Mouse (Mus musculus) induced T-regulatory cell, adult 2 months (primary cell): Measurements from ENCODE around the gene Neurl1a.

Experiments used
- DNase-seq: peaks from one replicate; pipeline ENCODE4 v3.0.0-alpha.2; 2012; ENCODE audit warnings: low read depth

Gene Neurl1a

DNA sequence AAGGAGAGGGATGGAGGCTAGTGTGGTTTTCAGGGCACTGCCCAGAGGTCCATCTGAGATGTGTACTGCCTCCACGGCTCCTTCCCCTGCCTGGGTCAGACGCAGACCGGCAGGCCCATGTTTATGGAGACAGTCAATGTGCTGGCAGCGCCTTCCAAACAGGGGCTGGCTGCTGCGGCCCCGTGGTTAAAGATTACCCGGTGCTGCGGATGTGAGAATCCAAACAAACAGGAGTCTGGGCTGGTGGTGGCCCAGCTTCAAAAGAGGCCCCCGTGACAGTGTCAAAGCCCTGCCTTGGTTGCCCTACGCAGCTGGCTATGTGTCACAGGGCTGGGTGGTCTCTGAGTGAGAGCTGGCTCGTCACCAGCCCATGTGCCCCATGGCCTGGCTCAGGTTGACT, 69.2 kb downstream of the Neurl1a start:
- no peak for DNase-seq

DNA sequence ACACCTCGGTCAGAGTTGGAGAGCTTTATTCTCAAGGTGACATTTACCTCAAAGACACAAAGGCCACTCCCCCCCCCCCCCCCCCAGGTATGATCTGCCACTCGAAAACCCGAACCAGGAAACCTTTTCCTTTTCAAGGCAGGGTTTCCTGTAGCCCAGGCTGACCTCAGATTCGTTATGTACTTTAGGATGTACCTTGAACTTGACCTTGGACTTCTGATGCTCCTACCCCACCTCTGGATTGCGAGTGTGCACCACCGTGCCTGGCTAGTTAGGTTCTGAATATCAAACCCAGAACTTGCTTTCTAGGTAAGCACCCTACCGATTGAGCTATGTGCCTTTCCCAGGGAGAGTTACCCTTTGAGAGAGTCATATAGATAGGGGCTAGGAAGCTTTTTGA, 69.7 kb downstream of the Neurl1a start:
- DNase-seq = no peak

DNA sequence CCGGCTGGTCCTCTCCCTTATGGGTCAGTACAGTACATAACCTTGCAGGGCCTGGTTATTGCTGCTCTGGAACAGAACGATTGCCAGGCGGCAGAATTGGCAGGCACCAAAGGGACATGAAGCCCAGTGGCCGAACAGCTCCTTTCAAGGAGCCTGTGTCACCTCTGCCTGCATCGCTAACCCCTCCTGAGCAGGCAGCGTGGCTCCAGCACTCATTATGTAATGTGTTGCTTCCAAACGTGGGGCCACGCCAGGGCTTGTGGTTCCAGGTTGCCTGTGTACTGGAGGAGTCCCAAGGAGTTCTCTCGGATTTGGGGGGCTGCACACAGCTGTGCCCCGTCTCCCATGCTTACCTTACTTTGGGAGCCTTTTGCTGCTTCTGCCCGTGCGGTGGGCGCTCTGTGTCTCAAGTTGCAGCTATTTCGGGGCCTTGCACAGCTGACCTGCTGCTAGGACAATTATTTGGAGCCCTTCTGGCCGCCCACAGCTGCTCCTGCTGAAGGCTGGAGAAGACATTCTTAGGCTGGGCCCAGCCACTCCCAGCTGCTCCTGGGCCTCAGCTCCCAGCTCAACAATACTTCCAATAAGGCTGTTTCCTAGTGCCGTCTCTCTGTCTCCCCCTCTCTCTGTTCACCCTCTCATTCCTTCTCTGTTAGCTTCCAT, 70.4 kb downstream of the Neurl1a start:
- DNase-seq = no peak

DNA sequence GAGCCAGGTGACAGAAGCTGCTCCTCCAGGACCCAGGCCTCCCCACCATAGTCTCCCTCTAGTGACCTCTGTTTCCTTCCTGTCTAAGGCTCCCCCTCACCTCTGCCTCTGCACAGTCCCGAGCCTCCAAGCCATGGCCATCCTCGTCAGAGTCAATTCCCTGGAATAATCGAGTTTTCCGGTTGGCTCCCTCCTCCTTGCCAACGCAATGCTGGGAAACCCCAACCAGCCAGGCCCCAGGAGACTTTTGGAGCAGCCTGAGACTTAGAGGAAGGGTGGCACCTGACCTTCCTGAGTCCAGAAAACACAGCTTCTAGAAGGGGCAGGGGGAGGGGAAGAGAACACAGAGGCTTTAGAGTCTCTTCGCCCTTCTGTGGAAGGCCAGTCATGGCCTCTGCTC, 72.3 kb downstream of the Neurl1a start:
- no peak for DNase-seq

DNA sequence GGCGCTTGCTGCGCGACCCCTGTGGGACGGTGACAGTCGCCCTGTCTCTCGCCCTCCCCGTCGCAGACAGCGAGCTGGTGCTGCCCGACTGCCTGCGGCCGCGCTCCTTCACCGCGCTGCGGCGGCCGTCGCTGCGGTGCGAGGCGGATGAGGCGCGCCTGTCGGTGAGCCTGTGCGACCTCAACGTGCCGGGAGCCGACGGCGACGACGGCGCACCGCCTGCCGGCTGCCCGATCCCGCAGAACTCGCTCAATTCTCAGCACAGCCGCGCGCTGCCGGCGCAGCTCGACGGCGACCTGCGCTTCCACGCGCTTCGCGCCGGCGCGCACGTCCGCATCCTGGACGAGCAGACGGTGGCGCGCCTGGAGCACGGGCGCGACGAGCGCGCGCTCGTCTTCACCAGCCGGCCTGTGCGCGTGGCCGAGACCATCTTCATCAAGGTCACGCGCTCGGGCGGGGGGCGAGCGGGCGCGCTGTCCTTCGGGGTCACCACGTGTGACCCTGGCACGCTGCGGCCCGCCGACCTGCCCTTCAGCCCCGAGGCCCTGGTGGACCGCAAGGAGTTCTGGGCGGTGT, 74.5 kb downstream of the Neurl1a start:
- DNase-seq = no peak

DNA sequence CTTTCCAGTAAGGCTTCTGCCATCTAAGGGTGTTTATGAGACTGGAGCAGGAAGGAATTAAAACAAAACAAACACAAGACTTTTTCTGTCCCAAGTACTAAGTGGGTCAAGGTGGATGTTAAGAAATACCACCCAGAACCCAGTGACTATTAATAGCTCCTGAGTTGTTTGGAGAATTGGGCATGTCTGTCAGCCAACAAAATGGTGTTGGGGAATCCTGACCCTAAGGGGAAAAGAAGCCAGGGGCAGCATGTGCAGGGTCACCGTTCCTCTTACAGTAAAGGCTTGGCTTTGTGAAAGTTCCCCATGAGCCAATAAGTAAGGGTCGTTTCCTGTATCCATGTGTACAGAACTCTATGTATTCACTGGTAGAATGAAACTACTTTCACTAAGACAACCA, 76.4 kb downstream of the Neurl1a start:
- DNase-seq = no peak

DNA sequence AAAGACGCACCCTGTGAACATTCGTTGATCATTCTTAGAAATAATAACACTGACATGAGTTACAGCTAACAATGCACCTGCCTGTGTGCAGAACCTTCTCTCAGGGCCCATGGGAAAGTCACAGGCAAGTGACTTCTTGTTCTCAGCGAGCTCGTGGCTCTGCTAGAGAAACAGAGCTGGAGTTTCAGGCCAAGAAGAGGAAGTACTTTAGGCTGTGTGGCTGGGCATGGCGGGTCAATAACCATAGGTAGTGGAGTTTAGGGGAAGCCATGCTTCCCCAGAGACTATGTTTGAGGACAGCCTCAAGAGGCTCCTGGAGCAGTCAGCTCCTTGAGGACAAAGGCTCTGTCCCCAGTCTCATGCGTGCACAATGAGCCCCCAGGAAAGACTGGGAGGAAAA, 77.3 kb downstream of the Neurl1a start:
- DNase-seq = no peak

DNA sequence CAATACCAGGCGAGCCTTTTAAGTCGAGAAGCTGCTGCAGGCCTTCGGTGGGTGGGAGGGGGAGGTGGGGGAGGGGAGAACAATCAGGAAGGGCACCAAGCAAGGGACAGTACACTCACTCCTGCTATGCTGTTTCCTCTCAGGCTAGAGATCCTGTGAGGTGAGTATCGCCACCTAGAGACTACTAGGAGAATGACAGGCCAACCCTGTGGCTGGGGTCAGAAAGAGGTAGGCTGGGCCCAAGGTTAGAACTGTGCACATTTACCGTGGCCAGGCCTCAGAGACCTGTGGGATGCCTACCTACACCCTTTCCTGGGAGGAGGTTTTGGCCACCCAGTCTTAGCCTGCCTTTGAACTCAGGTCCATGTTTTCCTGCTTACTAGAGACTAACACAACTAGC, 81.0 kb downstream of the Neurl1a start:
- DNase-seq = peak; percentile 48

DNA sequence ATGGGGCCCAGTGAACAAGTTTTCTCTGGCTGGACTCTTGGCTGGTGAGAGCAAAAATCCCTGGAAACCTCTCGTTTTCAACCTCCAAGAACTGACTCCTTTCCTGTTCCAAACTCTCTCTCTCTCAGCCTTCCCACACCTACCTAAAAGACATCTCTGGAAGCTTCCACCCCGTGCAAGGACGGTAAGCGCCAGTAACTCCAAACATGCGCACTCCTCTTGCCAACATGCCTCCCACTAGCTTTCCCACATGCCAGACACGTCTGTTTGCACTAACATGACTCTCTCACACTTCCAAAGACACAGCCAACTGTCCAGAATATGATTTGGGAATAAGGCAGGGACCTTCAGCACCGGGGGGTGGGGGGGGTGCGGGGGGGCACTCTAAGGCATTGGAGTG, 82.6 kb downstream of the Neurl1a start:
- no peak for DNase-seq

DNA sequence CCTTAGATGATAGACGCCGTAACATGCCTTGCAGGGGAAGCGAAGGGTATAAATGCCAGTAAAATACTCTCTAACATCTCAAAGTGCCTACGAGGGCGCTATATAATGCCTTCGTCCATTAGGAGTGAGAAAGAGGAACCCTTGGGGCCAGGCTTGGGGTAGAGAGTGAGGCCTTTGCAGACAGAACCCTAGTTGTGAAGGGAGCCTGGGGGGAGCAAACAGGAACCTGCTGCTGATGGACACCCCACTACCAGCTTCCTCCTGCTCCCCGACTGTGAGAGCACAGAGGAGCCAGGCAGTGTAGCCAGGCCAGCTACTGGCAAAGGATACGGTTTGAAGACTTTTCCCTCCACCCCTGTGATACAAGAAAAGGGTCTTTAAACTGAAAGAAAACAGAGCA, 85.0 kb downstream of the Neurl1a start:
- DNase-seq = no peak

DNA sequence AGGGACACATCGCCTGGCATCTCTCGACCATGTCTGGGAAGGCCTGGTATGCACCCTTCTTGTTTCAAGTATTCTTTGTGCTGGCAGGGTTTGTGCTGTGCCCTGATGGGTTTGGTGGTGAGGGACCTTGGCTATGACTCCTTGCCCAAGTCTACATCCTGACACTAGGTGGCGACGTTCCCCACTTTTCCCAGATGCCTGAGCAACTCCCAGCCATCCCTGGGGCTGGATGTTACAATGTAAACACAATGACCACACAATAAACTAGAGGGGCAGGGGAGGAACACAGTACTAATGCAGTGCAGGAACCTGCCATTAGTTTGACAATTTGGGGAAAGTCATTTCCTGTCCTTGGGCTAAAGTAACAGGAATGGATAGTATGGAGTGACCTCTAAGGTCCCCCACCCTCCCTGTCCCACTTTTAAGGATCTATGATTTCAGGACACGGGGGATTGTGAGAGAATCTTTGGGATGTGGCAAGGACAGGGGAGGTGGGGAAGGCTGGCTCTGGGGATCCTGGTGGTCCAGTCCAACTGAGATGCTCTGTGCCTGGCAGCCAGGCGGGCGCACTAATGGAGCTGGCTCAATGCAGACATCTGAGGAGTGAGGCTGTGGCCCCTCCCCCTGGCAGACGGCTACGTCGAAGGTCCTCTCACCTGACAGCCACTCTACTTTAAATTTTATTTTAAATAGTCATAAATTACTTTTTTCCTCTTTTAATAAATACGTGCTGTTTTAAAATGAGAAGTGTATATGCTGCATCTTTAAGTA, 85.9 kb downstream of the Neurl1a start:
- DNase-seq = peak; percentile 24

DNA sequence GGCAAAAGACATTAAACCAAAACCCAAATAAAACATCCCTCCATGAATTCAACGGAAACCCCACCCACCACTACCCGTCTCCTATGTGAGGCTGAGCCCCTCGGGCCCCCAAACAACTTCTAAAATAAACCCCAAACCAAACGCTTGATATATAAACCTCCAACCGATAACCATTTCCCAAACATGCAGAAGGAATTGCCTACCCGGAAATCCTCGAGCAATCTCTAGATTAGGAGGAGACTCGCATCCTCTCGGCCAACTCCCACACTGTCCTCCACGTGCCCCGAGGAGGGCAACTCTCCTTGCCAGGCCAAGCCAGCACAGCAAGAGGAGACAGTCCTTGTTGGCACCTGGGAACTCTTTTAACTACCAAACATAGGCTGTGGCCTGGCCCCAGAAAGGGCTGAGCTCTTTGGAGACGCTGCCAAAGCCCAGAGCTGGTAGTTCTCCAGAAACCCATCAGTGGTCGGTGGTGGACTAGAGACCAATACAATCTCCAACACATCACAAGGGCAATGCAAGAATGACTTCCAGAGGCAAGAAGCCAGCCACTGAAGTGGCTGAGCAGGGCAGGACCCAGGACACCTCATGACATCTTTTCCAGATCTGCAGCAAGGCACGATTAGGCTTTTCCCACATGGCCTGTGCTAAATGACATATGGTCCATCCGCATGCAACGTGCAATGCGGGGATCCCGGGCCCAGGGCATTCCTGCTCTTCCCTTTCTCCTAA, 87.6 kb downstream of the Neurl1a start:
- DNase-seq = no peak

DNA sequence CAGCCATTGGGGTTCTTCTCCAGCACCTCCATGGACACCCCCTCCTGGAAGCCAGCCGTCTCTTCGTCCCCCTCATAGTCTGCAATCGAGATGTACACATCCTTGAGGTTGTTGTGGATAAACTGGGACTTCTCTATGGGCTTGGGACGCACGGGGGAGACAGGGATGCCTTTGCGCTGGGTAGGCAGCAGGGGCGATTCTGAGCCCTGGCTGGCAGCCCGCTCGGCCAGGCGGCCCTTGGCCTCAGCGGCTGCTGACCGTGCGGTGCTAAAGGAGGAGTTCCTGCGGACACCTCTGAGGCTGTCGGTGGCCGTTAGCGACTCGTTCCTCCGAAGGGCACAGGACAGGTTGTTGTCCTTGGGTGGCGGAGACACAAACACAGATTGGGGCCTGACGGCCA, 88.4 kb downstream of the Neurl1a start:
- DNase-seq = no peak

DNA sequence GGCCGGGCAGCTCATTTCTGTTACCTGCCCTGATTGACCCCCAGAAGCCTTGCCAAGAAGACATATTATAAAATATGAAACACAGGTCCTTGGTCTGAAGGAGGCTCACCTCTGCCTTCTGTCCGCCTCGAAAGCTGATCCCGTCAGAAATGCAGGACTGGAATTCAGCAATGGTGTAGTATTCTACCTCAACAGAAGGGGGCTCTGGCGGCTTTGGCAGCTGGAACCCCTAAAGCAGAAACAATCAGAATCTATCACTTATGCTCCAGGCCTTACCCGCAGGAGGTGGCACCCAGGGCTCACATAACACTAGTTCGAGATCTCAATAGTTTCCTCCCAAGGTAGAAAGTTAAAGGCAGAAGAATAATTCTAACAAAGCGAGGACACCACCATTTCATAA, 91.1 kb downstream of the Neurl1a start:
- no peak for DNase-seq

DNA sequence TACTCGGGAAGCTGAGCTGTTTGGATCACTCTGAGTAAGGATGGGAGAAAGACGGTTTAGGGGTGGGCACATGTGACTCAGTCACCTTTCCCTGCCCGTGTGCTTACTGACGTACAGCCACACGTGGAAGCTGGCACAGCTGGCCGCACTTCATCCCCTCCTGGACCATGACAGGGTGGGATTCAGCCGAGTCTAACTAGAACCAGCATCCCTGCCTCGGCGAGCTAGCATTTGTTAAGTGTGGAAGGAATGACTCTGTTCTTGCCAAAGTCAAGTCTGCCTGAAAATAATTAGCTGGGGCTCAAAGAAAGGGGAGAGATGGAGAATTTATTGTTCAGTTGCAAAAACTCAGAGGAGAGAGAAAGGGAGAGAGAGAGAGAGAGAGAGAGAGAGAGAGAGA, 91.9 kb downstream of the Neurl1a start:
- DNase-seq = no peak

DNA sequence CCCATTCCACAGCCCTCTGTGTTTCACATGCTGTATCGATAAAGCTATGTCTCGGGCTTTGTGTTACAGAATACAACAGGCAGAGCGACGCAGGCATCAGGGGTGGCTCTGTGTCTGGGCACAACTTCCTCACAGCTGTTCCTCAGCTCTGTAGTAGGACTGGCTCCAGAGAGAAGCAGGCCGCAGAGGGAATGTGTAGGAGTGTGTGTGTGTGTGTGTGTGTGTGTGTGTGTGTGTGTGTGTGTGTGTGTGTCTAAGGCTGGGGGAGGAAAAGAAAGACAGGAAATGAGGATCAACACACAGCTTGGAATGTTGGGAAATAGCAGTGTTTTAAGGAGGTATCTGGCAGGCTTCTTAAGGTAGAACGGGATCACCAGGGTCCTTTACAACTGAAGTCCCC, 98.1 kb downstream of the Neurl1a start:
- no peak for DNase-seq

DNA sequence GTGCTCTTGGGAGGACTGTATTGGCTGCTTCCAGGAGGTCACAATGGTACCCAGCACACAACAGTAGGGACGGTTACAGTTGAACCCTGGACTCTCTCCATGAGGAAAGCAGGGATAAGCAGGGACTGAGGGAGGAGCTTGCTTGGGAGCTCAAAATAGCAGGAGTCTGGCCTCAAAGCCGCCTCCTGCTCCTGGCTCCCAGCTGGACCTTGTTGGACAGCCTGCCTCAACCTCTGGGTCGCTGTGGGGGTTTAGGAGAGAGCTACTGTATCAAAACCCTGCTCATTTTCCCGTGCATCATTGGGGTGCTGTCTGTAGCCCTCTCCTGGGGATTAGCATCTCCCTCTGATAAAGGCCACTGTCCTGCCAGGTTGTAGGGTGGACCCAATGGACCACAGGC, 100.8 kb downstream of the Neurl1a start:
- no peak for DNase-seq

DNA sequence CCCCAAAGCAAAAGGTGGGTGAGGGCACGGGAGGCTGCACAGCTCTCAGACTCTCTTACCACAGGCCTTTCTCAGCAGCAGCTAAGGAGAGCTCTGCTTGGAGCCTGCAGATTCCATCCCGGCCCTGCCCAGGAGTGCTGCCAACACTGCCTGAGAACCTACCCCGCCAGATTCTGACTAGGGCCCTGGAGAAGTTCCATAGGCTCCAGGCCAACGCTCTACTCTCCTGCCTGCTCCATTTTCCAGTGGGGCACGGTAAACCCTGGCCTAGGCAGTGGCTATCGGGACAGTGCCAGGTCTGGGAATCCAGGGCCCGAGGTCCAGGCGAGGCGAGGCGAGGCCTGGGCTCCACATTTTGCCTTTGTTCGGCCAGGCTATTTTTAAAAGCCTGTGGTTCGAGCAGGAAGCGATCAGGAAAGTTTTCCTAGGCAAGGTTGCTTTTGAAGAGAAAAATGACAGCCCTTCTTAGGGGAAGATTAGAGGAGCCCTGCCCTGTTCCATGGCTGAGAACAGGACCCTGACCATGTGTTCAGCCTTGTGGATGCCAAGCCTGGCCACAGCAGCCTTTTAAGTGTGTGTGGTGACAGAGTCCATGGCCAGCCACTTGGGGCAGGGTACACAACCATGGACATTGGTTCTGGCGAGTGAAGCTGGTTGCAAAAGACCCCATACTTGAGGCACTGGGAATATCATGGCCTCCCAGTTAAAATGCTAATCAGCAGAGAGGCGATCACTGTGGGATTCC, 101.3 kb downstream of the Neurl1a start:
- no peak for DNase-seq

DNA sequence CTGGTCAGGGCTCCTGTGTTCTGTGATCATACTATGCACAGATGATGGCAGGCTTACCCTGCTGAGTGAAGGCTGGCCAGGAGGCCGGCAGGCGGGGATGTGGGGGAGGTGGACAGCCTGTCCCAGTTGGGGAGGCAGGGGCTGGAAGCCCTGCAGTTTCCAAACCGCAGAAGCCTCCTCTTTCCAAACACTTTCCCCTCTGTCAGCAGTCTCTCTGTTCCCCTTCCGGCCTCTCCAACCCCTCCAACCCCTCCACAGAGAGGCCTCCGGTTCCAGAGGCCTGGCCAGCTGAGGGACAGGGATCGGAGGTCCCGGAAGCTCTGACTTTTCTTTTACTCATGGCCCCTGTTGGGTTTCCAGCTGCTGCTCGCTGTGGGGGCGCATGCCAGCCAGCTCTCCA, 102.3 kb downstream of the Neurl1a start:
- DNase-seq = no peak

DNA sequence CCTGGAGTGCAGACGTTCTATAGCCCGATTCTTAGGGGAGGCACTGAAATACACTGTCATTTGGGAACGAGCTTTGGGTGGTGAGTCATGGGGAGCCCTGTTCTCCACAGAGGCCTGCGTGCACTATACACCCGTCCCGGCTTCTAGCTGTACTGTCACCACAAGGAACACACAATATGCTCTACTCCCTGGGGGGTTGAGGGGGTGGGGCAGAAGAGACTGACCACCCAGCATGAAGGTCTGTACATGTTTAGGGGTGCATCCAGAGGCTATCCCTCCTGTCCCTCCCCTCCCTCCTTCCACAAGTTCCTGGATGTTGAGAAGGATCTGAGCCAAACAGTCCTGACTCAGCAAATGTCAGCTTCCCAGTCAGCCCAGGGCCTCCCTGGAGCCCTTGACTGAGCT, 103.4 kb downstream of the Neurl1a start:
- no peak for DNase-seq

DNA sequence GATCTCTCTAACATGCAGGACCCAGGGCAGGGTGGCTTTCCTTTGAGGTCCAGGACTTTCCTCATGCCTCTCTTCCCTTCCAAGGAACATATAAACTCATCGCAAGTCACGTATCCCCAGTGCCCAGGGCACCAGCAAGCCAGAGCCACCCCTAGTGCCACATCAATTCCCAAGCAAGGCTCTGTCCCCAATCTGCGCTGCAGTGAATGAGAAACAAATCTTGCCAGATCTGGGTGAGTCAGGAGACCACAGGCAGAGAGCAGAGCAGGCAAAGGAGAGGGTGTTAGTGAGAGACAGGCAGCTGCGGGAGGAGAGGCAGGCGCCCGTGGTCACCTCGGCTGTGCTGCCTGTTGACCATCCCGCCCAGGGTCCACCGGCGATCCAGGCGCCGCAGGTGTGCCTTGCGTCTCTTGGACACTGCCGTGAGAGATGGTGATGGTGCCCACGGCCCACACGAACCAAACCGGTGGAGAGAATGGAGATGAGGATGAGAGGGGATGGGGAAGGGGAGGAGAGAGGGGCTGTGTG, 104.1 kb downstream of the Neurl1a start:
- no peak for DNase-seq

DNA sequence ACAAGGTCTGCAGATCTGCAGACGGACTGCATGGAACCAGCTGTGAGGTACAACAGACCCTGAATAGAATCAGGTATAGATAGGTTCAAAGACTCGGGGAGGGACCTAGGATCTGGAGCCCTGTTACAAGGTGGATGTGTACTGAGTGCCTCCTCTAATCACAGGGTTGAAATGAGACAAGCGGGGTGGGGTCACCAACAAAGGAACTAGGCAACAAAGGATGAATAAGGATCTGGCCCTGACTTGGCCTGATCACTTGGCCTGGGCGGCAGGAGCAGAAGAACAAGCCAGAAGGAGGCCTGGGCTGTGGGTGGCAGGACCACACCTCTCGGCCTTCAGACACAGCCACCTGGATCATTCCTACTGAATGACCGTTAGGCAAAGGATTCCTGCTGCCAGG, 107.0 kb downstream of the Neurl1a start:
- DNase-seq = no peak
